Mouse (Mus musculus) bone marrow, adult 2 months (tissue): ENCODE data around the gene Ncbp3.

Experiments used
- CTCF ChIP-seq: fragments of 200-500 bp; IDR thresholded peaks from 2 replicates; pipeline ENCODE4 v1.5.1; 2011; ENCODE audit warnings: low read length, control low read depth; ENCODE audit not compliant: control insufficient read depth, insufficient read depth
- POLR2A ChIP-seq: fragments of 200-500 bp; IDR thresholded peaks from 2 replicates; pipeline ENCODE4 v1.6.1; 2011; ENCODE audit warnings: low read depth, mild to moderate bottlenecking, control low read depth, low read length, borderline replicate concordance; ENCODE audit not compliant: control insufficient read depth

DNA sequence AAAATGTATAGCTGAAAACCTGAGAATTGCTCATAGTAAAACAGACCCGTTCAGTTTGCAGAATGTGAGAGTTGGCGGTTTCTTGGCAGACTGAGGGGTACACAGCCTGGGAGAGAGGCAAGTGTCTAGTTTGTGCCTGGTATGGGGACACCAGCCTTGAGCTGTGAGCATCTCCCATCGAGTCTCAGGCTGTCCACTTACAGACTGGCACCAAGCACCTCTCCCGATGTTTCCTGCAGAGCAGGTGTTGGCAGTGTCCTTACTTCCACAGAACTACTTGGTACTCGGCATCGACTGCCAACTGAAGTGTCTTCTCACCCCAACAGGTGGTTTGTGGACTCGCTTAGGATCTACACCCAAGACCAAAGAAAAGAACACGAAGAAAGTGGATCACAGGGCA, 31.0 kb downstream of the Ncbp3 start:
- TF ChIP-seq POLR2A (no peak), CTCF (no peak)
